Mouse (Mus musculus): ENCODE data around the gene Hist1h2bf. TPM values are rescaled to one million over a fixed set of nuclear protein-coding genes. Genes with fewer than 3 reads are reported as not detected.

Gene Hist1h2bf
- polyA plus RNA-seq, 1 experiment from 2014 or later, result 7.1 TPM

Small RNA genes lying within 50 kb of the gene (microRNA-seq; reads per million reads assigned to microRNA genes)
- gene Gm44297, result not detected
- gene Gm44359, result not detected
- gene Gm44394, result not detected

Other genes with a start within 250 kb of the Hist1h2bf start
- 39.5 and 49.8 TPM in 2 replicates for gene Zfp322a, start 205.0 kb downstream of the Hist1h2bf start, polyA plus RNA-seq (2014; fragmentation: Nextera tagmentation; extraction: Ambion mirVana)
- gene Abt1, start 150.3 kb downstream of the Hist1h2bf start, polyA plus RNA-seq (2014; fragmentation: Nextera tagmentation; extraction: Ambion mirVana), result 11.9 and 13.8 TPM in 2 replicates
- 0.05 and 0.11 TPM in 2 replicates for gene Btn1a1, start 108.3 kb downstream of the Hist1h2bf start, polyA plus RNA-seq (2014; fragmentation: Nextera tagmentation; extraction: Ambion mirVana)
- 0.14 and 0.52 TPM in 2 replicates for gene Btn2a2, start 85.3 kb downstream of the Hist1h2bf start, polyA plus RNA-seq (2014; fragmentation: Nextera tagmentation; extraction: Ambion mirVana)
- 6.5 and 6.9 TPM in 2 replicates for gene Hist1h4h, start 43.1 kb downstream of the Hist1h2bf start, polyA plus RNA-seq (2014; fragmentation: Nextera tagmentation; extraction: Ambion mirVana)
- 12.1 and 15.7 TPM in 2 replicates for gene Hist1h2af, start 40.3 kb downstream of the Hist1h2bf start, polyA plus RNA-seq (2014; fragmentation: Nextera tagmentation; extraction: Ambion mirVana)
- gene Hist1h3g, start 38.8 kb downstream of the Hist1h2bf start, polyA plus RNA-seq (2014; fragmentation: Nextera tagmentation; extraction: Ambion mirVana), result 6.1 and 8.1 TPM in 2 replicates
- 0.47 and 1.1 TPM in 2 replicates for gene Hist1h2bh, start 30.8 kb downstream of the Hist1h2bf start, polyA plus RNA-seq (2014; fragmentation: Nextera tagmentation; extraction: Ambion mirVana)
- 1.1 and 1.2 TPM in 2 replicates for gene Hist1h3f, start 30.1 kb downstream of the Hist1h2bf start, polyA plus RNA-seq (2014; fragmentation: Nextera tagmentation; extraction: Ambion mirVana)
- gene Hist1h4f, start 22.5 kb downstream of the Hist1h2bf start, polyA plus RNA-seq (2014; fragmentation: Nextera tagmentation; extraction: Ambion mirVana), result 1.3 and 1.4 TPM in 2 replicates
- 0.64 and 0.90 TPM in 2 replicates for gene Hist1h1d, start 20.9 kb downstream of the Hist1h2bf start, polyA plus RNA-seq (2014; fragmentation: Nextera tagmentation; extraction: Ambion mirVana)
- gene Hist1h3e, start 11.8 kb downstream of the Hist1h2bf start, polyA plus RNA-seq (2014; fragmentation: Nextera tagmentation; extraction: Ambion mirVana), result 9.3 and 9.7 TPM in 2 replicates
- gene Hist1h2ae, start 3.0 kb downstream of the Hist1h2bf start, polyA plus RNA-seq (2014; fragmentation: Nextera tagmentation; extraction: Ambion mirVana), result 106 and 114 TPM in 2 replicates
- 6.1 and 7.6 TPM in 2 replicates for gene Hist1h2bg, start 2.8 kb downstream of the Hist1h2bf start, polyA plus RNA-seq (2014; fragmentation: Nextera tagmentation; extraction: Ambion mirVana)
- gene Hist1h2ad, start 185 bp upstream of the Hist1h2bf start, polyA plus RNA-seq (2014; fragmentation: Nextera tagmentation; extraction: Ambion mirVana), result 2.2 and 4.2 TPM in 2 replicates
- gene Hist1h3d, start 1.6 kb upstream of the Hist1h2bf start, polyA plus RNA-seq (2014; fragmentation: Nextera tagmentation; extraction: Ambion mirVana), result 9.6 and 12.5 TPM in 2 replicates
- 111 and 114 TPM in 2 replicates for gene Hist1h4d, start 7.4 kb upstream of the Hist1h2bf start, polyA plus RNA-seq (2014; fragmentation: Nextera tagmentation; extraction: Ambion mirVana)
- gene Hist1h2be, start 46.9 kb upstream of the Hist1h2bf start, polyA plus RNA-seq (2014; fragmentation: Nextera tagmentation; extraction: Ambion mirVana), result 1.5 and 1.9 TPM in 2 replicates
- gene Hist1h1e, start 48.4 kb upstream of the Hist1h2bf start, polyA plus RNA-seq (2014; fragmentation: Nextera tagmentation; extraction: Ambion mirVana), result 16.6 and 19.2 TPM in 2 replicates
- gene Hist1h2ac, start 109.8 kb upstream of the Hist1h2bf start, polyA plus RNA-seq (2014; fragmentation: Nextera tagmentation; extraction: Ambion mirVana), result 1.4 and 1.6 TPM in 2 replicates
- 46.3 and 57.5 TPM in 2 replicates for gene Hist1h2bc, start 110.0 kb upstream of the Hist1h2bf start, polyA plus RNA-seq (2014; fragmentation: Nextera tagmentation; extraction: Ambion mirVana)
- 0.27 TPM in 1 of 2 replicates, not detected in the other for gene Hist1h1t, start 121.6 kb upstream of the Hist1h2bf start, polyA plus RNA-seq (2014; fragmentation: Nextera tagmentation; extraction: Ambion mirVana)
- 6.7 and 10.4 TPM in 2 replicates for gene Hist1h4c, start 124.3 kb upstream of the Hist1h2bf start, polyA plus RNA-seq (2014; fragmentation: Nextera tagmentation; extraction: Ambion mirVana)
- 7.2 and 7.8 TPM in 2 replicates for gene Hfe, start 136.7 kb upstream of the Hist1h2bf start, polyA plus RNA-seq (2014; fragmentation: Nextera tagmentation; extraction: Ambion mirVana)
- gene Hist1h1c, start 164.6 kb upstream of the Hist1h2bf start, polyA plus RNA-seq (2014; fragmentation: Nextera tagmentation; extraction: Ambion mirVana), result 24.4 and 30.8 TPM in 2 replicates
- 6.9 and 7.9 TPM in 2 replicates for gene Hist1h3c, start 171.4 kb upstream of the Hist1h2bf start, polyA plus RNA-seq (2014; fragmentation: Nextera tagmentation; extraction: Ambion mirVana)
- 2.5 and 5.0 TPM in 2 replicates for gene Hist1h2bb, start 172.5 kb upstream of the Hist1h2bf start, polyA plus RNA-seq (2014; fragmentation: Nextera tagmentation; extraction: Ambion mirVana)
- 49.6 and 49.8 TPM in 2 replicates for gene Hist1h2ab, start 176.9 kb upstream of the Hist1h2bf start, polyA plus RNA-seq (2014; fragmentation: Nextera tagmentation; extraction: Ambion mirVana)
- 13.9 and 15.5 TPM in 2 replicates for gene Hist1h3b, start 178.1 kb upstream of the Hist1h2bf start, polyA plus RNA-seq (2014; fragmentation: Nextera tagmentation; extraction: Ambion mirVana)
- gene Hist1h4b, start 182.8 kb upstream of the Hist1h2bf start, polyA plus RNA-seq (2014; fragmentation: Nextera tagmentation; extraction: Ambion mirVana), result 3.9 and 6.4 TPM in 2 replicates
- 0.65 and 1.3 TPM in 2 replicates for gene Hist1h4a, start 187.0 kb upstream of the Hist1h2bf start, polyA plus RNA-seq (2014; fragmentation: Nextera tagmentation; extraction: Ambion mirVana)
- 8.4 and 10.0 TPM in 2 replicates for gene Hist1h3a, start 188.2 kb upstream of the Hist1h2bf start, polyA plus RNA-seq (2014; fragmentation: Nextera tagmentation; extraction: Ambion mirVana)
- gene Hist1h1a, start 189.5 kb upstream of the Hist1h2bf start, polyA plus RNA-seq (2014; fragmentation: Nextera tagmentation; extraction: Ambion mirVana), result 3.1 and 4.2 TPM in 2 replicates
- gene Trim38, start 195.7 kb upstream of the Hist1h2bf start, polyA plus RNA-seq (2014; fragmentation: Nextera tagmentation; extraction: Ambion mirVana), result 0.12 TPM in 1 of 2 replicates, not detected in the other
- 0.05 TPM in 1 of 2 replicates, not detected in the other for gene Slc17a2, start 232.8 kb upstream of the Hist1h2bf start, polyA plus RNA-seq (2014; fragmentation: Nextera tagmentation; extraction: Ambion mirVana)